Mouse (Mus musculus): Measurements from ENCODE around the gene Bcl2. TPM values are rescaled to one million over a fixed set of nuclear protein-coding genes. Genes with fewer than 3 reads are reported as not detected.
"Not testable (repeated sequence)": the region's sequence is repeated elsewhere in the genome, so short reads cannot be mapped to it uniquely, and the experiment has no call there.

Gene Bcl2
- total RNA-seq, 2 experiments from 2014 or later: 7.8 to 8.1 TPM

DNA sequence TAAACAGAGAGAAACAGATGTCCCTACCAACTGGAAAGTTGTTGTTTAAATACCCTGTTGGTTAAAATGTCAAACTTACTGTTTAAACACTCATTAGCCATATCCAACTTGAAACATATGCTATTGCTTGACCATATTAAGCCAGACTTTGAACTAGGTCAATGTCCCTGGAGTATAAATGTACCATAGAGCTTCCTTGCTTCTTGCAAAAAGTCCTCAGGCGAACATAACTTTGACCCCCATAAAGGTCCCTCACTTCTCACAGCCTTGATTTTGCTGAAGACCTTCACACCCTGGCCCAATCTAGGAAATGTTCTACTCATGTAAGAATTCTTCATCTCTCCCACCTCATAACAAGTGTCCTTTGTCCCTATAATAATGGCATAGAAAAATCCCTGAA is 175.0 kb downstream of the Bcl2 start:
- Histone ChIP-seq H3K27ac (no peak overlapping the region), H3K4me3 (no peak overlapping the region)
- no peak for TF ChIP-seq CTCF (conservative IDR thresholded peaks at IDR 0.05)
- no peak for DNase-seq (ENCODE audit: low spot score in 2 of 2)

DNA sequence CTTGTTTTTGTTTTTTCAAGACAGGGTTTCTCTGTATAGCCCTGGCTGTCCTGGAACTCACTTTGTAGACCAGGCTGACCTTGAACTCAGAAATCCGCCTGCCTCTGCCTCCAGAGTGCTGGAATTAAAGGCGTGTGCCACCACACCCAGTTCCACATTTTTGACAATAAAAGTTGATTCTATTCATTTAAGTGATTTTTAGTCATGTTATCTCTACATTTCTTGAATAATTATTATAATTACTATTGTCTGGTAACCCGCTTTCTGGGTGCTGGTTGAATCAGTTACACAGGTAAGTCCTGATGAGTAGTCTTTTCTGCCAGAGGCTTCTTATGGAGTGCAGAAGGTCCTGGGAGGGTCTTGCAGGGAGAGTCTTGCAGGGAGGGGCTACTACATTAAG is 179.2 kb downstream of the Bcl2 start:
- not testable (repeated sequence) for DNase-seq (ENCODE audit: low spot score in 2 of 2); H3K27ac ChIP-seq; H3K4me3 ChIP-seq

DNA sequence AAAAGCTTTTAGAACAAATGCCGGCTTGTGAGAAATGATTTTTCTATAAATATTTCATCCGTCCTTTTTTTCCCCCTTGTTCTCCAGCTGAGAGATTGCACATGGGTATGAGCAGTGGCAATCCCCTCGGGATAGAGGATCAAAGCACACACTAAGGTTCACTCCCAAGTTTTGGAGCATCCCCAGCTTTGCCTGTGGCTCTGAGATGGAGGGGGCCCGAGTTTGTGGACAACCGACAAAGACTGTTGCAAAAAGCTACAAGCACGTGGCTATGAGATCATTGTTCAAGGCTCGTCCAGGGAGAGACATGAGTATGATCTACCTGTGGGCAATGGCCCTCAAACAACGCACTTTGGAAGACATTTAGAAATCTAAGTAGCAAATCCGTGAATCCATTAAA is 184.5 kb downstream of the Bcl2 start:
- Histone ChIP-seq H3K4me3 (no peak overlapping the region), H3K27ac (no peak overlapping the region)
- no peak for TF ChIP-seq CTCF (conservative IDR thresholded peaks at IDR 0.05)
- no peak for DNase-seq (ENCODE audit: low spot score in 2 of 2)

DNA sequence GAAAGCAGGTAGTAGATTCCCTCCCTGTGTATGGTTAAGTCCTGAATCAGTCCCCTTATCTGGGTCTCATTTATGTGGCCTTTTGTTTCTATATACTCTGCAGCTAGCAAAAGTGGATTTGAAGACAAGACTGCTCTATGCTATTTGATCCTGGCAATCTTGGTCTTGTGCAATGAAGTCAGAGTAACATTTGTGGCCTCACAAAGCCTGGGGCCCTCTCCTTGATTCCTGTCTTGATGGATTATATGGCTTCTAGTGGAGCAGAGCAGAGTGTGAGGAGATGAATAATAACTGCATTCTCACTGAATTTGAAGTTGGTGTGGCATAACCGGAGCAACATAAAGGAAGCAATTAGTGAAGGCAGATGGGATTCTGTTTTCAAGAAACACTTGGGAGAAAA is 186.5 kb downstream of the Bcl2 start:
- no peak overlapping the region for H3K27ac ChIP-seq
- no peak for TF ChIP-seq CTCF (conservative IDR thresholded peaks at IDR 0.05)
- DNase-seq (ENCODE audit: low spot score in 2 of 2): no peak
- H3K4me3 ChIP-seq: no peak overlapping the region

DNA sequence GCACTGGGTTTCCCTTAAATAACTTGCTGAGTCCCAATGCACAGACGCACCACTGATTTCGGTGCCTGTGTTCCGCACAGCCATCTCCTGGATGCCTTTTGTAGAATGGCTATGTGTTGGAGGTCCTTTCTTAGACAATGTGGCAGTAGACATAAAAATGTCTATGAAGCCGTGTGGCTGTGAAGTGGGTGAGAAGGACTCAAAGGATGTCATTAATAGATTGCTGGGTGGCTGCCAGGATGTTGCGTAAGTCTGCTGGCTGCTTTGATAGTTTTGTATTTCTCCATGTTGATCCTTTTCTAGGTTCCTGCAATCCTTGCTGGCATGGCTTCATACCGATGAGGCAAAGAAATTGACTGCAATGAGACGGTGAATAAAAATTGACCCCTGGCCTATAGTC is 187.3 kb downstream of the Bcl2 start:
- peak; percentile 20 to 40 for DNase-seq (ENCODE audit: low spot score in 2 of 2)
- Histone ChIP-seq H3K4me3 (no peak overlapping the region), H3K27ac (no peak overlapping the region)
- no peak for TF ChIP-seq CTCF (conservative IDR thresholded peaks at IDR 0.05)

DNA sequence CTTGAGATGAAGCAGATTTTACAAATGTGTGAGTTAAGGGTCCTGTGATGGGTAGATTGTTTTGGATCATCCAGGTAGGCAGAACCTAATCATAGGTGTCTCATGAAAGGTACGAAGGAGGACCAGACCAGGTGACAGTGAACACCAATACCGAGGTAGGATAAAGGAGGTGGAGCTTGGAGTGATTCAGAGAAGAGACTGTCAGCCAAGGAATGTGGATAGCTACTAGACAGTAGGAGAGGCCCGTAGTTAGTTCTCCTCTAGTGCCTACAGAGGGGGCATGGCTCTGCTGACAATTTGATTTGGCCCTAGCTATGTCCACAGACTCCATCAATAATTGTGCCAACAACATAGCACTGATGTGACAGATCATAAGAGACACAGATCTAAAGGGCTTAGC is 188.0 kb downstream of the Bcl2 start:
- Histone ChIP-seq H3K27ac (no peak overlapping the region), H3K4me3 (no peak overlapping the region)
- no peak for TF ChIP-seq CTCF (conservative IDR thresholded peaks at IDR 0.05)
- DNase-seq (ENCODE audit: low spot score in 2 of 2): no peak

DNA sequence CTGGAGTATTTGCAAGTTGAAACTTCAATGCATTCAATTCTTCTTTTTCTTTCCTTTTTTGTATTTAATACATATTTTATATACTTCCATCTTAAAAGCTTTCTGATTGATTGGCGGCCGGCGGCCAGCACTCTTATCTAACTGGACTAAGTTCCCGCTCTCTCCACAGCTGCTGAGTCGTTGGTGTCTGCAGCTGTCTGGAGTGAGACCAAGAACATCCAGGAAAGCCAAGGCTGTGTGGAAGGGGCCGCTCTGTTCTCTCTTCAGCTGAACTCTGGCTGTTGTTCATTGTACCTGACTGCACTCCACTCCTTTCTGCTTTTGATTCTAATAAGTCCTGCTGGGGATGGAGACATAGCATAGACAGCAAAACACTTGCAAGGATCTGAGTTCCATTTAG is 190.3 kb downstream of the Bcl2 start:
- H3K4me3 ChIP-seq: no peak overlapping the region
- no peak for DNase-seq (ENCODE audit: low spot score in 2 of 2)
- TF ChIP-seq CTCF (conservative IDR thresholded peaks at IDR 0.05): no peak
- H3K27ac ChIP-seq: no peak overlapping the region

DNA sequence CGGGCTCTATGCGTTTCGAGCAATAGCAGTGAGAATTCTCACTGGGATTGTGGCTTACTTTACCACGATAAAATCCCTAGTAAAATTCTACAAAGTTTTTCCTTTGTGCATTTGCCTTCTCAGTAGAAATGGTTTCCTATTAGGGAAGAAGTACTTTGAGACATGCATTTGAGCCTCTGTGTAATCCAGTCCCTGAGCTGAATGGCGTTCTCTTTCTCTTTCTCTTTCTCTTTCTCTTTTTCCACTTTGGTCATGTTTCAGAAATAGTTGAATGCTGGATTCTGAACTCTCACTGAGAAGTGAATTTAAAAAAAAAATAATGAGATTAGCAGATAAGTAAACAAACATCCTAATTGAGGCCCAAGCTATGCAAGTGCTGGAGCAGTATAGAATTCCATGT is 191.1 kb downstream of the Bcl2 start:
- Histone ChIP-seq H3K4me3 (no peak overlapping the region), H3K27ac (no peak overlapping the region)
- no peak for TF ChIP-seq CTCF (conservative IDR thresholded peaks at IDR 0.05)
- DNase-seq (ENCODE audit: low spot score in 2 of 2): no peak

DNA sequence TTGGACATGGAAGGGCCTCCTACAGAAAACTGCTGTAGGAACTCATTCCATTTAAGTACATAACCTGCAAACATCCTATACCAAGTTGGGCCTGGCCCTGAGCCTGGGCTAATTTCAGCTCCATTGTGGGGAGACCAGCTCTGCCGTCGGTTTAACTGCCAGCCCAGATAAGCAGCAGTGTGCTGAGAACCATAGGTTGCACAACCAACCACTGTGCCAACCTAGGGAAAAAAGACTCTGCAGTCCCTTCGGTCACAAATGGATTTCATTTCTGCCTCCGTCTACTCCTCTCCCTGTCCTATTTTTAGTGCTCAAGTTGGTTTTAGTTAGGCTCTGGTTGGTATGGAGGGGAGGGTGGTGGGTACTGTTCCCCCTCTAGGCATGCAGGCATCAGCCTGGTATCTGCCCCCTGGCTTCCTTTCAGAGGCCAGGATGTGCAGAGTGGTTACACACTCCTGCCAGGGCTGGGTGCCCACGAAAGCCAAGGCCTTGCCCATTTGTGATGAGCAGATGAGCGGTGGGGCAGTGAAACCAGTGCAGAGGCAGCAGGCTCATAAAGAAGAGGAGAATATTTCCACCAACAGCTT is 196.4 kb downstream of the Bcl2 start:
- DNase-seq (ENCODE audit: low spot score in 2 of 2): no peak
- H3K27ac ChIP-seq: no peak overlapping the region
- no peak overlapping the region for H3K4me3 ChIP-seq
- TF ChIP-seq CTCF (conservative IDR thresholded peaks at IDR 0.05): no peak

DNA sequence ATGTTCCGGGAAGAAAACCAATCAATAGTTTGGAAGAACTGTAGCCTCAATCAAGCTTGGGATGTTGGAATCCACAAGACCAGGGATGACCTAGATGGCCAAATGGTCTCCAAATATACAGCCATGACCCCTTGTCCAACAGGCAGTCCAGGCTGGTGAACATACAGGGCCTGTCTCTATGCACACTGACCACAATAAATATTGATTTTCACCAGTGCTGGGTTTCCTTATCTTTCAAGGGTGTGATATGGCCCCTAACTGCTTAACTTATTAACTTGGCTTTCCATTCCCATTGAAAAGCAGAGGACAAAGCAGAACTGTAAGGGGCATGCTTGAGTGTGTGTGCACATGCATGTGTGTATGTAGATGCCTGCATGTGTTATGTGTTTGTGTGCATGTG is 197.0 kb downstream of the Bcl2 start:
- no peak for TF ChIP-seq CTCF (conservative IDR thresholded peaks at IDR 0.05)
- H3K4me3 ChIP-seq: no peak overlapping the region
- DNase-seq (ENCODE audit: low spot score in 2 of 2): no peak
- H3K27ac ChIP-seq: no peak overlapping the region

DNA sequence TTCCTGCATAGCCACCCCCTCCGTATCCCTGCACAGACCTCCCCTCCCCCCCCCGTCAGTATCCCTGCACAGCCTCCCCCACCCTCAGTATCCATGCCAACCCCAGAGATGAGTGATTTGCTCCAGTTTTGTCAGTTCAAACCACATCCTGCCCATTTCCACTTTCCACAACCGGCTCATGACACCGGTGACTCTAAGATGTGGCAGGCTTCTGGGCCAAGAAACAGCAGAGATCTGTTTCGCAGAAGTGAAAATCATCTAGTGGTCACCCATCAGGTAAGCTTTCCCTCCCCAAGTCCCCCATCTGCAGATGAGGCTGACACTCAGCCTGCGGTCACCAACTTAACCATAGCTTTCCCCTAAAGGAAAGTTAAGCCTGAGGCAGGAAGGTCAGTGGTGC is 198.5 kb downstream of the Bcl2 start:
- H3K27ac ChIP-seq: no peak overlapping the region
- DNase-seq (ENCODE audit: low spot score in 2 of 2): no peak
- TF ChIP-seq CTCF (conservative IDR thresholded peaks at IDR 0.05): no peak
- H3K4me3 ChIP-seq: no peak overlapping the region

DNA sequence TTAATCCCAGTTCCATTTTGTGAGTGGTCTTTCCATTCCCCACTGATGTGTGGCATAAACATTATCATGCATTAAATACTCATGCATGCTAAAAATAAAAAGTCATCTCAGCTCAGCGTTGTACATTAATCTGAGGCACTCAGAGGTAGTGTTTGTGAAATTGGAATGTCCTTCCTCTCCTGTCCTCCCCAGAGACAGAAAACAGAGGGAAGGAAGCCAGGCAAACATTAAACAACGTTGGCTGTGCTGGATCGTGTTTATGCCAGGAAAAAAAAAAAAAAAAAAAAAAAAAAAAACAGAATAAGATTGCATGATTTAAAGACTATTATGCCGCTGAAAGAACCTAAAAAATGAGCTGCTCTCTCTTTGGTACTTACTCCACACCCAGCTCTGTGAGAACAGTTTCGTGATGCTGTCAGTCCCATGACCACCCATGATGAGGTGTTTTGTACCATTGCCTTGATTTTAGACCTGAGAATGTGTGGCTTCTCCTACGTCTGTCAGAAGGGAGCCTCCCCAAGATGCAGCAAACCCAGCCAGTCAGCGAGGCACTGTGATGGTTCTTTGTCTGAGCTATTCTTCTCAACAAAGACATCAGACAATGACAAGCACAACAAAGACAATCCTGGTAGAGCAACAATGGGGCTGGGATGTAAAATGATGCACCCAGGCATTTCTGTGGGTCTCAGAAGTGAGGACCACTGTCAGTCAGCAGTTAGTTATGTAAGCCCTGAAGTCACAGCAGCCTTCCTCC is 200.0 kb downstream of the Bcl2 start:
- no peak for DNase-seq (ENCODE audit: low spot score in 2 of 2)
- Histone ChIP-seq H3K27ac (no peak overlapping the region), H3K4me3 (no peak overlapping the region)
- TF ChIP-seq CTCF (conservative IDR thresholded peaks at IDR 0.05): no peak

DNA sequence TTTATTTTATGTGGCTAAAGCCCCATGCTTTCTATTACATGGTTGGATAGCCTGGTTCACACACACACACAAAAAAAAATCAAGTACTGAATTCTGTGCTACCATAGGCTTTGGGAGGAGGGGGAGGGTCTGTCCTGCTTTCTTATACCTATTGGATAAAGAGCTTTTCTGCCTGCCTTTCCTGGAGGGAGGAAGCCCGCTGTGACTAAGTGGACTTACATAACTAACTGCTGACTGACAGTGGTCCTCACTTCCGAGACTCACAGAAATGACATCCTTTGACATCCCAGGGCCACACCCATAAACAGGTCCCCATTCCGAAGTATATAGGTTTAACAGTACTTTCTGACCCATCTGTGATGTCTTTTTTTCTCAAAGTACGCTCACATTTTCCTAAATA is 200.6 kb downstream of the Bcl2 start:
- no peak overlapping the region for H3K27ac ChIP-seq
- TF ChIP-seq CTCF (conservative IDR thresholded peaks at IDR 0.05): no peak
- no peak for DNase-seq (ENCODE audit: low spot score in 2 of 2)
- no peak overlapping the region for H3K4me3 ChIP-seq

DNA sequence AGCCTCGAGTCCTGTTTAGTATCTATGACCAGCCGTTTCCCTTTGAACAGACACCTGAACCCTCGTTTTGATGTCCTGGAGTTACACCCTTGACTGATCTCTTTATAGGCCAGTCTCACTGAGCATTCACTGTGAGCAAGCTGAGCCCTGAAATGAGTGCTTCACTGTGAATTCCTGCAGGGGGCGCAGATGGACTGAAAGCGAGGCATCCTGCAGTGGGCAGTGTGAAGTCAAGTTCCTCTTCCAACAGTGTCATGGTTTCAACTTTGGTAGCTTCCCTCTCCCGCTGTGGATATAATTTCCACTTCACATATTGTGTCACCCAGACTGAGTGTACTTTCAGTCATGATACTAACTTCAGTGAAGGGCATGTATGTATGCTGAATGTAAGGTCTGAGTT is 202.5 kb downstream of the Bcl2 start:
- no peak overlapping the region for H3K27ac ChIP-seq
- H3K4me3 ChIP-seq: no peak overlapping the region
- DNase-seq (ENCODE audit: low spot score in 2 of 2): peak; percentile 50 to 58
- TF ChIP-seq CTCF (conservative IDR thresholded peaks at IDR 0.05): peak; percentile 86

Data from layer of hippocampus, adult 2 months (tissue).